Mouse (Mus musculus): ENCODE results near the gene Cplx3.

The Cplx3 gene

DNA sequence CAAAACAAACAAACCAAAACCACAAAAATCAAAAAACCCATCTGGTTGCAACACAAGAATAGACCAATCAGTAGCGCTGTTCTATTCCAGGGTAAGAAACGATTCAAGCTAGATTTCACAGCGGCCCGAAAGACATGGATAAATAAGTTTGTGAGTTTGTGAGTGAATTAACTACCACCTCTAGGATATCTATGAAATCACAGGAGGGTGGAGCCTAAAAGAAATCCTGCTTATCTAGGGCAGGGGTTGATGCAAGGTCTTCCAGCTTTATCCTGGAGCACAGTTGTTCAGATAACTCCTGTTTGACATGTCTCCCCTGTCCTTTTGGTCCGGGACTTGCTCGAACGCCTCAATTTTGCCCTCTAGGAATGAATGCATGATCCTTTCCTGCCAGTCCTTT is 45.8 kb downstream of the Cplx3 start:
- DNase-seq (ENCODE audit: low spot score), result no peak

DNA sequence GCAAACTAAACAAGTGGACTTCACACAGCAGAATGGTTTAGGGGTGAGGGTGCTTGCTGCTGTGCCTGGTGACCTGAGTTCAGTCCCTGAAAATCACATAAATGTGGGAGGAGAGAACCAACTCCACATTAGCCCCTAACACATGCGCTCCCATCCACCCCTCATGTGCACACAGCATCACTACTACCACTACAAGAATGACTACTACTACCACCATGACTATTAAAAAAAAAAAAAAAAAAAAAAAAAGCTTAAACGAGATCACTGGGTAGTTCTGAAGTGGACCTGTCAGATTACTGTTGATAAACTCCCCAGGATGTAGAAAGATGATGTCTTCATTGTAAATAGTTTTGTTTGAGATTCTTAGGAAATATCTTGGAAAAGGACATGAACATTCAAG is 46.5 kb downstream of the Cplx3 start:
- no peak for DNase-seq (ENCODE audit: low spot score)

DNA sequence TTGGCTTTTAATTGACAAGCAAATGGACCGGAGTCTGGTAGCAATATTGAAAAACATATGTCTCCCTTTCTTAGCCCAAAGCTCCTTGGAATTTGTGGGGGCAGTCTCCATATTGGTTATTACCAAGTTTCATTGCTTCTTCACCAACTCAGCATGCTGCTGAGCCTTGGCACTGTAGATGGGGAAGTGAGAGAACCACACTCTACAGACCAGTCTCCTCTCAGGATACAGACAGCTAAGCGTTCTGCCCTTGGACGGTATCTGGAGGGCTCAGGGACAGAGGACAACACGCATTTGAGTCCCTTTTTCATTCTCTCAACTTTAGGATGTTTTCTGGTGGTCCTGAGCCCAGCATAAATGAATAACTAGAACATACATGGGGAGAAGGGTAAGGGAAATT is 47.5 kb downstream of the Cplx3 start:
- no peak for DNase-seq (ENCODE audit: low spot score)

DNA sequence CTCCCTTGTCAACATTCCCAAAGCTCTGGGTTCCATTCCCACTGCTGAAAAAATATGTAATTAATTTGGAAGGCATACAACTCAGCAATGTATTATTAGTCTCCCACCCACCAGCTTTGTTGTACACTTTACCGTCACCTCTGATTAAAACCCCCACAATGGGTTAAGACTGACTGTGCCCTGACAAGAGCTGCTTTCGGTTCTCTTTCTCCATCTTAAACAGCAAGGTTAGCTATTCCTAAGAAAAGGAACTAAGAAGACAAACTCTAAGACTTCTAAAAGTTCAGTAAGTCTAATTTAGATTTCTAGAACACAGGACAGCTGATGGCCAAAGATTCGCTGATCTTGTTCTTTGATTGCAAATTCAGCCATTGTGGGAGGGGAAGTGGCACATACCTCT is 48.9 kb downstream of the Cplx3 start:
- DNase-seq (ENCODE audit: low spot score), result no peak

DNA sequence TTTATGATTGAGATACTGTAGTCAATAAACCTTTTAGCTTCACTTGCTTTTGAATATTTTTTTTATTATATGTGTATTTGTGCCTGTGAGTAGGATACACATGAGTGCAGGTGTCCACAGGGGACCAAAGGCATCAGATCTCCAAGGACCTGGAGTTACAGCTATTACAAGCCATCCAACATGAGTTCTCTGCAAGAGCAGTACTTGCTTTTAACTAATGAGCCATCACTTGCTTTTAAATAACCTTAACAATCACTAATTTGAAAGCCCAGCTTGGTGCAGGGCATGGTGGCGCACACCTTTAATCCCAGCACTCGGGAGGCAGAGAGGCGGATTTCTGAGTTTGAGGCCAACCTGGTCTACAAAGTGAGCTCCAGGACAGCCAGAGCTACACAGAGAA is 51.3 kb downstream of the Cplx3 start:
- DNase-seq (ENCODE audit: low spot score), result no peak

DNA sequence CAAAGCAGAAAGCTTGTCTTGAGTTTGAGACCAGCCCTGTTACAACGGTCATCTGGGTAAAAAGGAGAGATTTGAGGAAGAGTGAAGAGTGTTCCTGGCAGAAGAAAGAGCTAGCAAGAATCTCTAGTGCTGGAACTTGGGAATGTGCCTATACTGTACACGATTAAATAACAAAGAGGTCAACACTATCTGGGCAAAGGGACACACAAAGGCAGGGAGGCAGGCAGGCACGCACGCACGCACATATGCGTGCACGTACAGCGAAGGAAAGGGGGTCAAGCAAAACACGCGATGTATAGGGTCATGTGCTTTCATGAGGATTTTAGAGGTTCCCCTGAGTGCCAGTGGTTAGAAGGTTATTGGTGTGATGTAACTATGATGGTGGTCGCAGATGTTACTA is 53.0 kb downstream of the Cplx3 start:
- no peak for DNase-seq (ENCODE audit: low spot score)

DNA sequence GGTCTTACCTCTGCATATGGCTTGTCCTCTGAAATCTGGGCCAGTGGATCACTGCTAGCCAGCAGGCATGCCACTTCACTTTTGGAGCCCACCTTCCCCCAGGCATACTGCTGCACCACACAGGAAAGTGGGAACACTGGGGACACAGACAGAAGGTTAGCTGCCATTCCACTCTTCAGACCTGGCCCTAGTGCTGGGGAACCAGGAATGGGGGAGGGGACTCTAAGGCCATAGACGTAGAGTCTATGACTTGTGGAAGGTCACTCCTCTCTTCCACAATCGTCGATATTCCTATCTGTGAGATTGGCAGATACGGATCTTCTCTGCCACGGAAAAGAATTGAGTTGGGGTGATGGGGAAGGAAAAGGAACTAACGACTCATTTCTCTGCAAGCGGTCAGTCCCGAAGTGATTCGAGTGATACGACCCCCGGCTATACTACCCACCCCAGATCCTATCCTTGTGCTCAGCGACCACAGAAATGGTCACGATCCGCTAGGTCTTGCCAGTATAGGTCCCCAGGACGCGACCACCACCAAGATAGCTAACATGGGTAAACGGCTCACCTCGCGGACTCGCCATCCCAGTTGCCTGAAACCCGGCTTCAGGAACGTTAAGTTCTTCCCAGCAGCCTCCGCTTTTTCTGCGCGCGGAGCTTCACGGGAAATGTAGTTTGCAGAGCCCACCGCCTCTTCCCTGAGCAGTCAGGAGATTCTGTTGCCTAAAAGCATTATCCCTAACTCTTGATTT is 53.8 kb downstream of the Cplx3 start, which contains the start of gene Mpi:
TSS of gene Mpi (minus strand) at position 625 of the 749 bp plus-strand sequence.
- DNase-seq (ENCODE audit: low spot score), result no peak

DNA sequence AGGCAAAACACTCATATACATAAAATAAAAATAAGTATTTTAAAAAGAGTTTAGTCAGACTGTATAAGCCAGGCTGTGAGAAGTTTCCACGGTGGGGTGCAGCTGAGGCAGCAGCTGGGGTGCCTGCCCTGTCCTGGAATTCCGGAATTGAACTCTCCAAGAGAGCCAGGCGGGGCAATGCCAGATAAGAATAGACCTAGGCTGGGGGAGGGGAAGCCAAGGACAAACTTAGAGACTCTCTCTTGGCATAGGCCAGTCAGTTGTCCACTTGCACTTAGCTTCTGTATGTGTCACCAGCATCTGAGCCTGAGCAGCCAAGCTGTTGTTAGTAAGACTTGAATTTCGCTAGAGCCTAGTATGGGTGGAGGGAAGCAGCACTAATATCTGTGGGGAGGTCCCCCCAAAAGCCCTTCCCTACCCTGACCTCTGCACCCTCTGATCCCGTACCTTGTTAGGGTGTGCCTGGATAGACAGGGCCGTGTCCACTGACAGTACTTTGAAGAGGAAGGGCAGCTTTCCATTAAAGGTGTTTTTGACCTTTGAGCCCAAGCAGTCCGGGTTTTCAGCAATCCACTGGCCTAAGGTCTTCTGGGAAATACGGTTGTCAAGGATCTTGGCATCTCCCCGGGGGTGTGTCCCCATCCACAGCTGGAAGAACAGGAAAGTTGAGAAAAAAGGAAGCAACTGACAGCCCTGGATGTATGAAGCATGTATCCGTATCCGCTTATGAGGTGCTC is 55.8 kb downstream of the Cplx3 start:
- no peak for DNase-seq (ENCODE audit: low spot score)

Data from spleen, adult 12 weeks (tissue).